Mouse (Mus musculus) megakaryocyte, embryonic 14.5 days (primary cell): ENCODE results near the gene Arl1.

Experiments
- FLI1 ChIP-seq: IDR thresholded peaks from 2 replicates; pipeline ENCODE4 v1.6.1; 2012; ENCODE audit warnings: low read length, inconsistent platforms, mixed read lengths
- GATA1 ChIP-seq: IDR thresholded peaks from 3 replicates; pipeline ENCODE4 v1.6.1; 2012; ENCODE audit warnings: mixed read lengths, low read length, inconsistent platforms, borderline replicate concordance

DNA sequence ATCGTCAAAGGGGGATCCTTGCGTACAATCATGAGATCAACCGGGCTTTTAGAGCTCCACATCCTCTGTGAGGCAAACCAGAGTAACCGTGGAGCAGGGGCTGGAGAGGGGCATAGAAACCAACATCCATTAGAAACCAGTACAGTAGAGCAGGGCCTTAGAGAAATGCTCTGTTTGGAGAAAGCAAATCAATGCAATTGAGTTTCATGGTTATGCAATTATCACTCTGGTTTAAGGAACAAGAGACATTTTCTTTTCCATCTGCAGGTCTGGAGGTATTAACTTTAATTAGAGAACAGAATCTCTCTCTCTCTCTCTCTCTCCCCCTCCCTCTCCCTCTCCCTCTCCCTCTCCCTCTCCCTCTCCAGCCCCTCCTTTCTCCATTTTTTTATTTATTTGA lies 15.9 kb upstream of the Arl1 start:
- TF ChIP-seq GATA1 (no peak), FLI1 (no peak)
